Mouse (Mus musculus) liver, embryonic 13.5 days (tissue): ENCODE data around the gene Slc7a6. TPM values are rescaled to one million over a fixed set of nuclear protein-coding genes. Genes with fewer than 3 reads are reported as not detected.

Source experiments
- ATAC-seq: fragments of 200-750 bp; cut with Nextera tagmentation; 2 replicates; pipeline ENCODE4 v1.8.0; 2017; ENCODE audit warnings: low read depth, mild to moderate bottlenecking, moderate number of reproducible peaks, moderate library complexity
- DNase-seq: peaks from one replicate; pipeline ENCODE4 v3.0.0; 2022
- H3K27ac ChIP-seq: fragments of 300-500 bp; sonication (generic); 2 replicates; pipeline ENCODE4 v1.5.1; 2015; ENCODE audit warnings: moderate library complexity, mild to moderate bottlenecking, inconsistent platforms
- H3K27me3 ChIP-seq: fragments of 300-500 bp; sonication (generic); 2 replicates; pipeline ENCODE4 v1.6.1; 2015; ENCODE audit warnings: mild to moderate bottlenecking, inconsistent platforms
- H3K36me3 ChIP-seq: fragments of 300-500 bp; sonication (generic); 2 replicates; pipeline ENCODE4 v1.6.1; 2015; ENCODE audit warnings: mild to moderate bottlenecking, inconsistent platforms
- H3K4me1 ChIP-seq: fragments of 300-500 bp; sonication (generic); replicated peaks from 2 replicates; pipeline ENCODE4 v1.6.1; 2015; ENCODE audit warnings: inconsistent platforms
- H3K4me2 ChIP-seq: fragments of 300-500 bp; sonication (generic); 2 replicates; pipeline ENCODE4 v1.6.1; 2015; ENCODE audit warnings: inconsistent platforms, mild to moderate bottlenecking, moderate library complexity
- H3K4me3 ChIP-seq: fragments of 300-500 bp; sonication (generic); replicated peaks from 2 replicates; pipeline ENCODE4 v1.5.1; 2015; ENCODE audit warnings: mild to moderate bottlenecking, inconsistent platforms
- H3K9ac ChIP-seq: fragments of 300-500 bp; sonication (generic); 2 replicates; pipeline ENCODE4 v1.6.1; 2015; ENCODE audit warnings: mild to moderate bottlenecking, inconsistent platforms
- H3K9me3 ChIP-seq: fragments of 300-500 bp; sonication (generic); replicated peaks from 2 replicates; pipeline ENCODE4 v1.6.1; 2016; ENCODE audit warnings: inconsistent platforms
- WGBS: fragments of 180-500 bp; shearing (Covaris S2); methylation state at CpG from one replicate; pipeline ENCODE4 v1.1.7; 2015; ENCODE audit not compliant: insufficient replicate concordance; 5-methylcytosine and 5-hydroxymethylcytosine counted together
- polyA plus RNA-seq: library from polyadenylated mRNA; unstranded; fragments of >200 nt; fragmentation: Nextera tagmentation; extraction: Ambion mirVana; gene quantifications from 2 replicates; pipeline ENCODE4 v1.2.1, GENCODE M21; 2015

The Slc7a6 gene
- polyA plus RNA-seq, result 10.5 and 14.0 TPM in 2 replicates

DNA sequence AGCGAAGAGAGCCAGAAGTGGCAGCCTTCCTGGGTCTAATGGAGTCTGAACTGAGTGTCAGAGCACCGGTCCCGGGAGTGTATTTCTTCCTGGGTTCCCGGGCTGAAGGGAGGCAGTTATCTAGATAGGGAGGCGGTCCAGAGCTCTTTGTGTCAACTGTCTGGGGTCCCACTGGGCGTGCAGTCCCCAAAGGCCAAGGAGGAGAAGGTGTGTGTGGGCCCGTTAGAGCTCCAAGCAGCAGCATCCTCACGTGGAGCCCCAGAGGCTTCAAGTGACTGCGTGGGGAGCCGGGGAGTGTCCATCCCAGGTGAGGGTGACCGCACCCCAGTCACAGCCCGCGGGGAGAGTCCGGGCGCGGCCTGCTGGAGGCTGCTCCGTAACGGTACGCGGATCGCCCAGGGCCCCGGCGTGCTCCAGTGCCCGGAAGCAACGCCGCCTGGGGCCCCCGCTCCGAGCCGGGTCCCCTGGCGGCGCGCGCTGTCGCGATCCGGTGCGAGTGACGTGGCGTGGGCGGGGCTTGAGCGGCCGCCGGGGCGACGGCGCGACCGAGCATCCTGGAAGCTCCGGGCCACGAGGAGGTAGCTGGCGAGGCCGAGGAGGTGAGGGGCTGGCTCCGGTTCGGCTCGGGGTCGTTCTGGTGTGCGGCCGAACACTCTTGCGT lies at the start of gene Slc7a6:
Gene Slc7a6, plus strand, starts transcription at position 502 of the 661 bp plus-strand sequence.
- Histone ChIP-seq H3K9ac (peak within 1 kb of the TSS; percentile 80), H3K9me3 (no peaks in the 10 kb centered on the region), H3K27me3 (0 out of 2 replicates have a peak, but pooled peaks cover 10% of the 10 kb centered on the region), H3K4me2 (peak within 1 kb of the TSS; percentile 100), H3K27ac (peak within 1 kb of the TSS; percentile 77), H3K4me1 (peaks cover 27% of the 10 kb centered on the region), H3K36me3 (peaks cover 7% of the 10 kb centered on the region), H3K4me3 (peak within 1 kb of the TSS; percentile 79)
- under 1% methylated on average over 56 of the region's 59 CpGs for WGBS
- DNase-seq (peak; percentile 79), ATAC-seq (peak; percentile 92)

GRCm38 (mm10) chr8:106123443-106123842 lies 45.2 kb upstream of the Slc7a6 start:
- 75% methylated on average over 3 of the region's 3 CpGs for WGBS
- Histone ChIP-seq H3K4me3 (no peak overlapping the region), H3K9me3 (no peaks in the 10 kb centered on the region), H3K4me1 (0 out of 2 replicates have a peak, but pooled peaks cover 5% of the 10 kb centered on the region), H3K27ac (no peak overlapping the region), H3K9ac (no peak overlapping the region), H3K27me3 (no peaks in the 10 kb centered on the region), H3K4me2 (no peak overlapping the region), H3K36me3 (peaks cover 41% of the 10 kb centered on the region)
- DNase-seq, result no peak
- ATAC-seq, result no peak

DNA sequence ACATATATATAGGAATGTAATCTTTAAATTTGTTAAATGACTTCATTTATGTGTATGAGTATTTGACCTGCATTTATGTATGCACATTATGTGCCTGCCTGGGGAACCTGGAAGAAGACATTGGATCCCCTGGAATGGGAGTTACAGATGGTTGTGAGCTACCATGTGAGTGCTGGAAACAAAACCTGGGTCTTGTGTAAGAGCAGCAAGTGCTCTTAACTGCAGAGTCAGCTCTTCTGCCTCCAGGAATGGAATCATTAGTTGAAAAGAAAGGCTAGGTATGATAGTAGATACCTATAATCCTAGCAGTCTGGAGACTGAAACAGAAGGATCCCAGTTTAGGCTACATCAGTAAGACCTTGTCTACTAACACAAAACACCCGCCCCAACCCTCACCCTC lies 42.6 kb upstream of the Slc7a6 start:
- H3K27me3 ChIP-seq, result no peaks in the 10 kb centered on the region
- ATAC-seq, result no peak
- no peak overlapping the region for H3K9ac ChIP-seq
- DNase-seq, result no peak
- H3K27ac ChIP-seq, result no peak overlapping the region
- no peak overlapping the region for H3K4me3 ChIP-seq
- H3K9me3 ChIP-seq, result no peaks in the 10 kb centered on the region
- peaks cover 51% of the 10 kb centered on the region for H3K36me3 ChIP-seq
- no peak overlapping the region for H3K4me2 ChIP-seq
- WGBS, result 55% methylated on average over 1 of the region's 1 CpGs
- H3K4me1 ChIP-seq, result peaks cover 11% of the 10 kb centered on the region; the same call in 1 of the 2 replicates

DNA sequence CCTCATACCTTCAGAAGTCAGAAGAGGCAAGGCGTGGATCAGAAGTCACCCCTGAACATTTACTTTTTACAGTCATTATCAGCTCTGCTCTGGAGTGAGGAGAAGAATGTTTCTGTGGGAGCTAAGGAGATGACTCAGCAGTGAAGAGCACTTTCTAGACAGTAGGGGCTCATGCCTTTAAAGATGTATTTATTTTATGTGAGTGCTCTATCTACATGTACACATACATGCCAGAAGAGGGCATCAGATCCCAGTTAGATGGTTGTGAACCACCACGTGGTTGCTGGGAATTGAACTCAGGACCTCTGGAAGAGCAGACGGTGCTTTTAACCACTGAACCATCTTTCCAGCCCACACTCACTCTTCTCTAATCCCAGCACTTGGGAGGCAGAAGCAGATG lies 41.6 kb upstream of the Slc7a6 start:
- 60% methylated on average over 3 of the region's 3 CpGs for WGBS
- DNase-seq (no peak), ATAC-seq (peak; percentile 26; the same call in 1 of the 2 replicates)
- Histone ChIP-seq H3K27ac (no peak overlapping the region), H3K36me3 (peaks cover 56% of the 10 kb centered on the region), H3K4me2 (no peak overlapping the region), H3K4me1 (peaks cover 21% of the 10 kb centered on the region), H3K27me3 (no peaks in the 10 kb centered on the region), H3K9me3 (no peaks in the 10 kb centered on the region), H3K4me3 (no peak overlapping the region), H3K9ac (no peak overlapping the region)

GRCm38 (mm10) chr8:106127882-106128410 lies 40.7 kb upstream of the Slc7a6 start:
- 86% methylated on average over 10 of the region's 10 CpGs for WGBS
- ATAC-seq (no peak), DNase-seq (no peak)
- Histone ChIP-seq H3K27me3 (0 out of 2 replicates have a peak, but pooled peaks cover 5% of the 10 kb centered on the region), H3K4me3 (no peak overlapping the region), H3K36me3 (peaks cover 65% of the 10 kb centered on the region), H3K27ac (no peak overlapping the region), H3K4me1 (peaks cover 22% of the 10 kb centered on the region), H3K9me3 (no peaks in the 10 kb centered on the region), H3K9ac (no peak overlapping the region), H3K4me2 (no peak overlapping the region)

GRCm38 (mm10) chr8:106129232-106129930 lies 39.3 kb upstream of the Slc7a6 start:
- no peak for DNase-seq
- Histone ChIP-seq H3K36me3 (peaks cover 64% of the 10 kb centered on the region), H3K27me3 (peaks cover 19% of the 10 kb centered on the region), H3K4me3 (no peak overlapping the region), H3K4me2 (no peak overlapping the region), H3K9me3 (no peaks in the 10 kb centered on the region), H3K4me1 (peaks cover 22% of the 10 kb centered on the region), H3K27ac (no peak overlapping the region), H3K9ac (no peak overlapping the region)
- no peak for ATAC-seq

DNA sequence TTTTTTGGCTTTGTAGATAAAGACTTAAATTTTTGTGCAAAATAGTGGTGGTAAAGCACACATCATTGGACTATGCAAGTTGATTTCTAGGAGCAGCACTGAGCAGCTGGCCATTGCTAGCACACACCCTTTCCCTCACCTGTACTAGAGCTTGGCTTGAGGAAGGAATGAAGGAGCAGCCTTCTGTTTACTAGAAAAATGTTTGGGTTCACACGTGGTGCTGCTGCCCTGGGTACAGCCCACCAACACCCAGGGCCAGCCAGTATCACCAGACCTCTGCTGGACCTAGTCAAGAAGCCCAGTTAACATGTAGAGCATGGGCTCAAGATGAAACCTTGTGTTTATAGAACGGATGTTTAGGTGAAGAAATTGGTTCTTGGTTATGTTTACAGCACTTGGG lies 38.7 kb upstream of the Slc7a6 start:
- no peak overlapping the region for H3K9ac ChIP-seq
- H3K27ac ChIP-seq, result no peak overlapping the region
- DNase-seq, result no peak
- H3K27me3 ChIP-seq, result peaks cover 25% of the 10 kb centered on the region
- peaks cover 28% of the 10 kb centered on the region for H3K4me1 ChIP-seq
- 73% methylated on average over 2 of the region's 2 CpGs for WGBS
- peaks cover 64% of the 10 kb centered on the region for H3K36me3 ChIP-seq
- no peak for ATAC-seq
- no peak overlapping the region for H3K4me2 ChIP-seq
- no peak overlapping the region for H3K4me3 ChIP-seq
- no peaks in the 10 kb centered on the region for H3K9me3 ChIP-seq

GRCm38 (mm10) chr8:106130505-106130904 lies 38.2 kb upstream of the Slc7a6 start:
- Histone ChIP-seq H3K27me3 (peaks cover 30% of the 10 kb centered on the region), H3K4me2 (no peak overlapping the region), H3K4me3 (no peak overlapping the region), H3K4me1 (peaks cover 32% of the 10 kb centered on the region), H3K36me3 (peaks cover 64% of the 10 kb centered on the region), H3K9me3 (no peaks in the 10 kb centered on the region), H3K27ac (no peak overlapping the region), H3K9ac (no peak overlapping the region)
- no peak for DNase-seq
- 66% methylated on average over 2 of the region's 2 CpGs for WGBS
- ATAC-seq, result no peak

GRCm38 (mm10) chr8:106131021-106131420 lies 37.6 kb upstream of the Slc7a6 start:
- WGBS, result 77% methylated on average over 4 of the region's 4 CpGs
- peaks cover 64% of the 10 kb centered on the region for H3K36me3 ChIP-seq
- no peak overlapping the region; the same call in 1 of the 2 replicates for H3K27ac ChIP-seq
- H3K9ac ChIP-seq, result no peak overlapping the region
- no peak overlapping the region for H3K4me3 ChIP-seq
- no peak for ATAC-seq
- H3K9me3 ChIP-seq, result no peaks in the 10 kb centered on the region
- no peak overlapping the region for H3K4me2 ChIP-seq
- peaks cover 36% of the 10 kb centered on the region for H3K27me3 ChIP-seq
- peaks cover 37% of the 10 kb centered on the region for H3K4me1 ChIP-seq
- no peak for DNase-seq

GRCm38 (mm10) chr8:106131488-106132222 lies 37.0 kb upstream of the Slc7a6 start:
- peaks cover 64% of the 10 kb centered on the region for H3K36me3 ChIP-seq
- no peak overlapping the region for H3K4me2 ChIP-seq
- H3K4me3 ChIP-seq, result no peak overlapping the region
- H3K4me1 ChIP-seq, result peaks cover 38% of the 10 kb centered on the region
- DNase-seq (no peak), ATAC-seq (peak; percentile 9; the same call in 1 of the 2 replicates)
- H3K9ac ChIP-seq, result no peak overlapping the region
- 40% methylated on average over 7 of the region's 7 CpGs for WGBS
- H3K9me3 ChIP-seq, result no peaks in the 10 kb centered on the region
- H3K27me3 ChIP-seq, result peaks cover 42% of the 10 kb centered on the region
- H3K27ac ChIP-seq, result no peak overlapping the region

GRCm38 (mm10) chr8:106132356-106132755 lies 36.3 kb upstream of the Slc7a6 start:
- H3K36me3 ChIP-seq, result peaks cover 59% of the 10 kb centered on the region
- H3K27me3 ChIP-seq, result peaks cover 49% of the 10 kb centered on the region
- H3K27ac ChIP-seq, result no peak overlapping the region
- DNase-seq (no peak), ATAC-seq (no peak)
- H3K4me2 ChIP-seq, result no peak overlapping the region
- 86% methylated on average over 11 of the region's 11 CpGs for WGBS
- H3K4me3 ChIP-seq, result no peak overlapping the region
- no peak overlapping the region for H3K9ac ChIP-seq
- no peaks in the 10 kb centered on the region for H3K9me3 ChIP-seq
- H3K4me1 ChIP-seq, result peaks cover 45% of the 10 kb centered on the region
